Mouse (Mus musculus): Measurements from ENCODE around the gene Agbl2. TPM values are rescaled to one million over a fixed set of nuclear protein-coding genes. Genes with fewer than 3 reads are reported as not detected.

Gene Agbl2
- total RNA-seq, 4 experiments from 2014 or later: 0.13 to 0.29 (median 0.15) TPM

DNA sequence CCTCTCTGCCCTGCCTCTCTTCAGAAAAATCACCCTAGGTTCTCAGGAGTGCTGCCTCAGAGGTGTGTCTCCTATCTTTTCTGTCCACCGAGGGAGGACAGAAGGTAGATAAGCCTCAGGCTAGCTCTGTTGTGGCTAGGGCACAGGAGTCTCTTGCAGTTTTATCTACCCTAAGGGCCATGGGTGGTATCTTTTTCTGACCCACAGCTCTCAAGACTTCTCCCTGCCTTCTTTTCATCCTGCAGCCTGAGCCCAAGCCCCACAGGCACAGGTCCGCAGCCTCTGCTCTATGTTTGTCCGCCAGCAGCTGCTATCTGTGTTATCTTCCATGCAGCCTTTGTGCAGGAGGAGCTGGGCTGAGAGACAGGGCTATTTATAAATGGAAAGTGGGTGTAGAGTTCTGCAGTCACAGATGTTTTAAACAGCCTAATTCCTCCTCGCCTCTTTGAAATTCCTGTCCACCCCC is 87.6 kb downstream of the Agbl2 start:
- peak in 1 of 2 experiments; percentile 14 for DNase-seq (ENCODE audit: low spot score in 2 of 2)

DNA sequence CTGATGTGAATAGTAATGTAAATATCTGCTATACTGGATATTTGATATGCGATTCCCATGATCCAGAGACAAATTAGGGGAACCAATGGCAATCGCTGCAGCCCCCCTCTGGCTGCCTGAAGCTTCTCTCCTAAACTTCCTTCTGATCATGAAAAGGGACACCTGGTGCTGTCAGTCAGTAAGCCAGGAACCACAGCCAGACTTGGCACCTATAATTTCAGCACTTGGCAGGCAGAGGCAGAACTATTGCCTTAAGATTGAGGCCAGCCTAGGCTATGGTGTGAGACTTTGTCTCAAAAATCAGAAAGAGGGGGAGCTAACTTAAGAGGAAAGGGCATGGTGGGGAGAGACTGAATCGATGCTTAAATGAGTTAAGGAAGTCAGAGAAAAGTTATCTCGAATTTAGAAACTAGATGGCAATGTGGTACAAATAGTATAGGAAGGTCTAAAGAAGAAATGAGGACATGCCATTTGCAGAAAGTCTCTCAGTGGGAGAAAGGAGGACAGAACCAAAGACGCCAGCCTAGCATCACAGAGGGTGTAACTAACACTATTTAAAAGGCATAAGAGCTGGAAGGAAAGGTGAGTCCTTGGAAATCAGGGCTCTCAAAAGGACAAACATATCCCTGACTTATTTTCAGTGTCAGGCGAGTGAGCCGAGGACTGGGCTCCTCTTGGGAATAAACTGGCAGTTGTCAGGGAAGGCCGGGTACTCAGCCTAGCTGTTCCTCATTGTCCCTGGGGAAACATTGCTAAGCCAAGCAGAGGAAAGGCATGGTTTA is 88.8 kb downstream of the Agbl2 start:
- DNase-seq (ENCODE audit: low spot score in 2 of 2): peak; percentile 60 to 74

DNA sequence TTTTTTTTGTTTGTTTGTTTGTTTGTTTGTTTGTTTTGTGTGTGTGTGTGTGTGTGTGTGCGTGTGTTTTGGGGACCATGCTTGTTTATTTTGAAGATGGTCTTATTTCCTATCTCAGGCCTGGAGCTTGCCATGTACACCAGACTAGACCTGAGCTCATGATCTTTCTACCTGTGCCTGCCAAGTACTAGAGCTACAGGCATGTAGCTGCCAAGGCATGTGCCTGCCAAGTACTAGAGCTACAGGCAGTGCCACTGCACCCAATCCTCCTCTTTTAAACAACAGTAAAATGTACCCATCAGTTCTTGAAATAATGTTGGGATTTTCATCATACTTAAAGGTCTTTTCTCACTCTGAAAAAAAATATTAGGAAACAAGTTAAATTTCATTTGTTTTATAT is 91.5 kb downstream of the Agbl2 start:
- DNase-seq (ENCODE audit: low spot score in 2 of 2): peak; percentile 14 to 22

DNA sequence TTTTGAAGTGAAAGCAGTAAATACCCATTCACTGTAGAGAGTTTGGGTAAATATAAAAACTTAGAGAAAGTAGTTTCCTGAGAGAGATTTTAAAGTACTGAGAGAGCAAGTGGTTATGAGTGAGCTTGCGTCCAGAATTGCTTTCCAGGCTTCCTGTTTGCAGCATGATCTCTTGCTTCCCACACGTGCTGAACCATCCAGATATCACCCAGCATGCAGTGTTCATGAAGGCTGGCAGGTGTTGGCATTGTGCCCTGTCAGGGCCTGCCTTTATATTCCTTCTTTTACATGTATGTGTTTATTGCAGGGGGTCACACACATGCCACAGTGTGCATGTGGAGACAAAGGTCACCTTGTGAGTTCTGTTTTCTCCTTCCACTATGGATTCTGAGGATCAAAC is 92.7 kb downstream of the Agbl2 start:
- no peak for DNase-seq (ENCODE audit: low spot score in 2 of 2)

DNA sequence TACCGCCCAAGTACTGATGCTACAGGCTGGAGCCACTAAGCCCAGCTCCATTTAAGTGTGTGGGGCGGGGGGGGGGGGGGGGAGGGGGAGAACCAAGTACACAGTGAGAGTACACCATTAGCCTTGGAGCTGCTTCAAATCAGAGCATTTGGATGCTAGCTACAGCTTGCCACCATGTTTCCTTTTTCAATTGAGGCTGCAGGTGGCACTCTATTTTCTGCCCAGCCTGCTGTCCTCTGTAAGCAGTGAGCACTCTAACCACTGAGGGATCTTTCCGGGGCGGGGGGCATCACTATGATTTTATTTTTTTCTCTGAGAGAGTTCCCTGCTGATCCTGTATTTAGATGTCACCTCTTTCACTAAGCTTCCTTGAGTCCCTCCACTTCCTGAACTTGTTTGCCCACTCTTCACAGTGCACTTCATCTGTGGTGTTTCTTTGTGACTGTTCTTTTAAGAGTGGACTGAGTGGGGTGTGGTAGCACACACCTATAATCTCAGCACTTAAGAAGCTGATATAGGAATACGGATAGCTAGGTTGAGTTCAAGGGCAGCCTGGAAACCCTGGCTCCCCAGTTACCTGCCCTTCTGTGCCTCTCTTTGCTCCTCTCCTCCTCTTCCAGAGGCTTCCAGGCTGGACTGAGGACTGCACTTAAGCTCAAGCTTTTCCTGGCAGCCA is 95.2 kb downstream of the Agbl2 start:
- no peak for DNase-seq (ENCODE audit: low spot score in 2 of 2)

DNA sequence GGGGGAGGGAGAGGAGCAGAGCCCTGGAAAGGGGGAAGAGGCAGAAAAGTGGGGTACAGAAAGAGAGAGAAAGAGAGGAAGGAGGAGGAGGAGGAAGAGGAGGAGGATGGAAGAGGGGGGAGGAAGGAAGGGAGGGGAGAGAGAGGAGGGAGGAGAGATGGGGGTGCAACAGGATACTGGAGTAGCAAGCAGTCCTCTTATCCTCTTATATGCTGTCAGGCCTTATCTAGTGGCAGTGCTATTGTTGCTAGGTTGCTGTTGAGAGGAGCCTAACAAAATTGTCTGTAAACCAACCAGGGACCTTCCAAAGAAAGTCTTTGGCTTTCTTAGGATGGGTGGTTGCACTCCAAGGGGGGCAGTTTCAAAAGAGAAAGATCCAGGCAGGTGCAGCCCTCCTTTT is 96.9 kb downstream of the Agbl2 start:
- DNase-seq (ENCODE audit: low spot score in 2 of 2): no peak

DNA sequence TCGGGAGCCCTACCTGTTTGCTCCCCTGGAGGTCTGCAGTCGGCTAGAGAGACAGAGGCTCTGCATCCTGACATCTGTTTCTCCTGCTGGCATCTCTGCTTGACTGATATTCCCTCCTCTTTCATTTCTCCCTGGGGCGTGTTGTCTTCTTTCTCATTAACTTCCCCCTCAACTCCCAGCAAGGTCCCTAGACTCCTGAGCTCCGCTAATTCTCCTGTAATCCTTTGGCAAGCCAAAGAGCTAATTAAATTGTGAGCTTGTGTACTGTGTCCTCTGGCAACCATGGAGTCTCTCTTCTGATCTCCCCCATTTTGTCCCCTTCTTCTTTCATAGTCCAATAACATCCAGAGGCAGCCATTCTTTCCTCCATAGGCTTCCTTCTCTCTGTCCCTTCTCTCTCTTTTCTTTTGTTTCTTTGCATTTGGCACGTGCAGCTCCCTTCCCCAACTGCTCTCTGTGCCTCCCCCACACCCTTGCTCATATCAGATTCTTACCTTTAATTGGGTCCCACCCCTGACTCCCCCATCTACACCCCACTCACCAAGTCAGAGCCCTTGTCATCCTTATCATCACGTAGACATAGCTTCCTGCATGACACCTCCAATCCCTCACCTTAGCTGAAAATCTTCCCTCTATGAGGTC is 97.7 kb downstream of the Agbl2 start:
- no peak for DNase-seq (ENCODE audit: low spot score in 2 of 2)

DNA sequence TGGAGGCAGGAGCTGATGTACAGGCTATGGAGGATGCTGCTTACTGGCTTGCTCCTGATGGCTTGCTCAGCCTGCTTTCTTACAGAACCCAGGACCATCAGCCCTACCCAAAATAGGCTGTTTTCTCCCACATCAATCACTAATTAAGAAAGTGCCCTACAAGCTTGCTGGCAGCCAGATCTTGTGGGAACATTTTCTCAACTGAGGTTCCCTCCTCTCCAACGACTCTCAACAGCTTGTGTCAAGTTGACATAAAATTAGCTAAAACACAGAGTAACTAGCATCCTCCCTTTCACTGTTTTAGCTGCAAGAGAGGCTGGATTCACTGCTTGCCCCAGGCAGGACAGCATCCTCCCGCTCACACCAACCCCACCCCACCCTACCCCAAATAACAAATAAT is 99.3 kb downstream of the Agbl2 start:
- no peak for DNase-seq (ENCODE audit: low spot score in 2 of 2)

Other genes starting within 250 kb of the Agbl2 start
- 1 to 10 TPM; 1.3 to 3.1 (median 2.1) TPM for gene Ptprj, start 202.1 kb upstream of the Agbl2 start, total RNA-seq (2022)
- 10 to 100 TPM in 3 of 4 experiments, 1 to 10 TPM in 1; 7.2 to 15.4 (median 13.1) TPM for gene Nup160, start 105.5 kb upstream of the Agbl2 start, total RNA-seq (2022)
- gene Fnbp4, start 37.4 kb upstream of the Agbl2 start, total RNA-seq (2022): 10 to 100 TPM in 1 of 4 experiments, 1 to 10 TPM in 3; 7.4 to 11.1 (median 9.7) TPM
- 100 to 1,000 TPM; 151 to 157 (median 154) TPM for gene Mtch2, start 64.4 kb downstream of the Agbl2 start, total RNA-seq (2022)
- 1 to 10 TPM; 7.6 to 9.8 (median 8.5) TPM for gene C1qtnf4, start 103.1 kb downstream of the Agbl2 start, total RNA-seq (2022)
- gene Kbtbd4, start 122.0 kb downstream of the Agbl2 start, total RNA-seq (2022): 10 to 100 TPM; 17.9 to 24.0 (median 22.6) TPM
- 100 to 1,000 TPM; 495 to 615 (median 547) TPM for gene Ndufs3, start 122.1 kb downstream of the Agbl2 start, total RNA-seq (2022)
- gene Celf1, start 157.7 kb downstream of the Agbl2 start, total RNA-seq (2022): 10 to 100 TPM; 50.7 to 66.2 (median 63.7) TPM